Mouse (Mus musculus): Measurements from ENCODE around the gene Synj2.
A peak's percentile ranks its signal among the peaks of the same experiment; 100 is the strongest.

Synj2 gene

GRCm38 (mm10) chr17:5976221-5977055 is 35.4 kb downstream of the Synj2 start:
- DNase-seq: peak in 1 of 2 experiments; percentile 28

GRCm38 (mm10) chr17:5977056-5977920 is 36.2 kb downstream of the Synj2 start:
- DNase-seq: peak; percentile 20 to 49

- DNase-seq: peak in 1 of 2 experiments; percentile 32
These were observed 36.9 kb downstream of the Synj2 start for GRCm38 (mm10) chr17:5977921-5978504.

- DNase-seq: no peak
These were observed 37.5 kb downstream of the Synj2 start for GRCm38 (mm10) chr17:5978505-5979077.

- peak; percentile 40 to 53 for DNase-seq
These were observed 39.8 kb downstream of the Synj2 start for GRCm38 (mm10) chr17:5980860-5981259.

- DNase-seq: no peak
These were observed 42.1 kb downstream of the Synj2 start for GRCm38 (mm10) chr17:5983150-5983549.

GRCm38 (mm10) chr17:5983901-5984300 is 42.8 kb downstream of the Synj2 start:
- DNase-seq: no peak

- DNase-seq: no peak
These were observed 43.7 kb downstream of the Synj2 start for GRCm38 (mm10) chr17:5984700-5985231.

GRCm38 (mm10) chr17:5985271-5985670 is 44.2 kb downstream of the Synj2 start:
- DNase-seq: no peak

GRCm38 (mm10) chr17:5987271-5988056 is 46.4 kb downstream of the Synj2 start:
- peak in 1 of 2 experiments; percentile 43 for DNase-seq

- DNase-seq: no peak
These were observed 47.0 kb downstream of the Synj2 start for GRCm38 (mm10) chr17:5988102-5988501.

- no peak for DNase-seq
These were observed 51.9 kb downstream of the Synj2 start for GRCm38 (mm10) chr17:5992866-5993580.

- no peak for DNase-seq
These were observed 52.6 kb downstream of the Synj2 start for GRCm38 (mm10) chr17:5993581-5994260.

- DNase-seq: no peak
These were observed 53.5 kb downstream of the Synj2 start for GRCm38 (mm10) chr17:5994606-5995005.

GRCm38 (mm10) chr17:5996589-5996988 is 55.5 kb downstream of the Synj2 start:
- no peak for DNase-seq

GRCm38 (mm10) chr17:5997380-5998234 is 56.5 kb downstream of the Synj2 start:
- DNase-seq: no peak

GRCm38 (mm10) chr17:5998235-5998500 is 57.1 kb downstream of the Synj2 start:
- DNase-seq: no peak

GRCm38 (mm10) chr17:5999039-5999543 is 58.0 kb downstream of the Synj2 start:
- DNase-seq: no peak

GRCm38 (mm10) chr17:6000864-6001319 is 59.8 kb downstream of the Synj2 start:
- no peak for DNase-seq
